Mouse (Mus musculus) urinary bladder, adult 18-20 months (tissue): ENCODE measurements around the gene Rps6kb2.

ENCODE experiments used
- DNase-seq, 2 experiments: peaks; one replicate each; pipeline ENCODE4 v3.0.0; 2022; ENCODE audit warnings: low spot score in 2 of 2, mixed read lengths in 2 of 2

The Rps6kb2 gene

GRCm38 (mm10) chr19:4155223-4156072 is 7.7 kb downstream of the Rps6kb2 start:
- DNase-seq: no peak

- DNase-seq: no peak
Observed at GRCm38 (mm10) chr19:4154437-4155222, 8.5 kb downstream of the Rps6kb2 start.

GRCm38 (mm10) chr19:4153232-4153654 is 9.9 kb downstream of the Rps6kb2 start, which contains the start of gene Ptprcap:
Gene Ptprcap, plus strand, starts transcription at chr19:4153604.
- DNase-seq: no peak

- DNase-seq: no peak
Observed at GRCm38 (mm10) chr19:4152445-4153231, 10.5 kb downstream of the Rps6kb2 start.

- DNase-seq: no peak
Observed at GRCm38 (mm10) chr19:4151898-4152297, 11.3 kb downstream of the Rps6kb2 start.

- no peak for DNase-seq
Observed at GRCm38 (mm10) chr19:4151488-4151860, 11.7 kb downstream of the Rps6kb2 start.

GRCm38 (mm10) chr19:4150567-4151487 is 12.3 kb downstream of the Rps6kb2 start:
- DNase-seq: no peak

- DNase-seq: no peak
Observed at GRCm38 (mm10) chr19:4149764-4150461, 13.2 kb downstream of the Rps6kb2 start.

GRCm38 (mm10) chr19:4149283-4149682 is 13.9 kb downstream of the Rps6kb2 start:
- no peak for DNase-seq

- DNase-seq: no peak
Observed at GRCm38 (mm10) chr19:4148819-4149218, 14.3 kb downstream of the Rps6kb2 start.

- peak; percentile 97 to 99 for DNase-seq
Observed at GRCm38 (mm10) chr19:4148491-4148806, 14.7 kb downstream of the Rps6kb2 start, which contains the start of gene Coro1b. Gene Coro1b, plus strand, starts transcription at chr19:4148619.

- DNase-seq: no peak
Observed at GRCm38 (mm10) chr19:4147782-4148490, 15.2 kb downstream of the Rps6kb2 start.

GRCm38 (mm10) chr19:4147022-4147405 is 16.1 kb downstream of the Rps6kb2 start:
- DNase-seq: no peak

- no peak for DNase-seq
Observed at GRCm38 (mm10) chr19:4146366-4147021, 16.7 kb downstream of the Rps6kb2 start.

GRCm38 (mm10) chr19:4145936-4146335 is 17.2 kb downstream of the Rps6kb2 start:
- no peak for DNase-seq

GRCm38 (mm10) chr19:4144550-4145498 is 18.3 kb downstream of the Rps6kb2 start:
- no peak for DNase-seq

- no peak for DNase-seq
Observed at GRCm38 (mm10) chr19:4143759-4144268, 19.3 kb downstream of the Rps6kb2 start, which contains the start of gene Cabp4. Gene Cabp4, minus strand, starts transcription at chr19:4144033.
